Mouse (Mus musculus) left cerebral cortex, adult 11 months (tissue): ENCODE data around the gene Astn1.

ENCODE experiments used
- DNase-seq: peaks from one replicate; pipeline ENCODE4 v3.0.0; 2022; ENCODE audit warnings: low spot score

Gene Astn1

DNA sequence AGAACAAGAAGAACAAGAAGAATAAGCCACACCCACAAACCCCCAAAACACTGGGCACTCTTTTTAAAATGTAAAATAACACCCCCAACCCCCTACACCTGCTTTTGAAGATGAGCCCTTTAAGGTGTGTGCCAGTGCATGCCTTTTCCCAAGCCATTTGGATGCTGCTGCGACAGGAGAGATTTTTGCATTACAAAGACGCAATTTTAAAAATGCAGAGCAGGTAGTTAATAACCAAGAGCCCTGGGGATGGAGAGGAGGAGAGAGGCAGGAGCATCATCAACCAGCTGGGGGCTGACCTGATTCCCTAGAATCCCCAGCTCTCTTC lies at the start of gene Astn1:
Gene Astn1 (plus strand): TSS at position 310 of the 328 bp plus-strand sequence.
- DNase-seq, result no peak

DNA sequence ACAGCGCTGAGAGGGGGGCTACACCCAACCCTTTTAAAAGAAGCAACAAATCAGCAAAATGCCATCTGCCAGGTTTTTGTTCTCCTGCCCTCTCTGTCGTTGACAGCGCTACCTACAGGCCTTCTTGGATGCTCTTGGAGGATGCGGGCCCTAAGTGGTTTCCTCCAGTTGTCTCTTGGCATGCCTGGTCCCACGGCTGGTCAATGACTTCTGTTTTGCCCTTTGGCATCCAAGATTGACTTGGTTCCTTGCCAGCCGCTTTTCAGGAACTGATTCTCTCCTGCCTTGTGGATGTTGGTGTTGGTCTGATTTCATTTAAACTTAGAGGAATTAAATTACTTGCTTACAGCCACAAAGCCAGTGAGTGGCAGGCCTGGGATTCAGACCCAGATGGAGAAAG lies 38.7 kb upstream of the Astn1 start:
- no peak for DNase-seq

DNA sequence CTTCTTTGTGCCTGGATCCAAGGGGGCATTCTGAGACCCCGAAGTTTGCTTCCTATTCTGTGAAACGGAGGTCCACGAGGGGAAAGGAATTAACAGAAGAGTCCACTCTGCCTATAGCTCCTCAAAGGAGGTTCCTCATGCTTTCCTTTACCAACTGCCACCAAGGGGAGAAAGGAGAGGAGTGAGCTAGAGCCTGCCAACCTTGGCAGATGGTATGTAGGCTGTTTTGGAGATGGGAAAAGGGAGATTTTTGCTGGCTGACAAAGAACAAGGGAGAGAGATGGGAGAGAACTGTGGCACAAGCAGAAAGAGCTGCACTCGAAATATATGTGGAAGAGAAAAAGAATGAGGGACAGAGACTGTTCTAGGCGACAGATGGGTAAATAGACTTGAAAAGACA lies 33.9 kb upstream of the Astn1 start:
- DNase-seq, result peak; percentile 52

GRCm38 (mm10) chr1:158328839-158329238 lies 33.2 kb upstream of the Astn1 start:
- DNase-seq, result no peak

DNA sequence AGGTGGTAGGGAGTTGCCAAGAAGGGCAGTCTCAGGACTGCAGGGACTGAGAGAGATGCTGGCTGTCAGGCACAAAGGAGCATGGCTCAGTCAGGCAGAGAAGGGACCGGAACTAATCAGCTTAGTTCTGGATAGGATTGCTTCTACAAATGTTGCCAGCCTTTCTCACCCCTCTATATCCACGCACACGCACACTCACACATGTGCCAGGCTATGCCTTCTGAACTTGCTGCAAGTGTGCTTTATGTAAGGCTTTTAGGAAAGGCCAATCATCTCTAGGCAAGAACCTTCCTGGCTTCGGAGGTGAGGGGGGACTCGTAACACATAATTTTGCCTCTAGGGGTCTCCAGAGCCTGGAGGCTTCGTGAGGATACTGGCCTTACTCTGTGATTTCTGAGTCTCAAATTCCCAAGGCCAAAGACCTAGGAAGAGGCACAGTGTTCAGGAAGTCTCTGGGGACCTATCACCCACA lies 18.8 kb upstream of the Astn1 start:
- DNase-seq, result no peak

DNA sequence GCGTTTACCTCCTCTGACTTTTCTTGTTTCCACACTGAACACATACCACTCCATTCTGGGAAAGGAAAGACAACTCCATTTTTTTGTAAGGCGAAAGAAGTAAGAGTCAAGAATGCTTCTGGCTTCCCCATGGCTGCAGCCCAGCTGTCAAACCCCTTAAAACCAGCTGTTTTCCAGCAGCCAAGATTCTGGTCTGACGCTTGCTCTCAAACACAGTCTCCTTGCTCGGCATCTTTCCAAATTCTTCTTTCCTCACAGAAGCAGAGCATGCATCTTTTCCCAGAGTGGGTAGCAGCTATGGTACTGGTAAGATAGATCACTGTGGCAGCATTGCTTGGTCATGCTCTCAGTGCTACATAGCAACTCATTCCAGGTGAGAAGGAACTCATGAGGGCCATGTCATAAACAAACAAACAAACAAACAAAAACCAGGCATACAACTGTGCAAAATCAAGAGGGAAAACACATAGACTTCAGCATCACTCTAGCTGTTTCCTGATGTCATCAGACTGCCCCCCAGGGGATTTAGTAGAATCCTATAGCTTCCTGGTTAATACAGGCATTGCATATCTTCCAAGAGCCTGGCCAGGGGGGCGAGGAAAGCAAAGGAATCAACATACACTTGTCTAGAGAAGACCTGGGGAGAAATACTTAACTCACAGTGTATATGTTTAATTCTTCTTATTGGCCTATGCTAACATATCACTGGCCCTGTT lies 8.3 kb upstream of the Astn1 start:
- no peak for DNase-seq

DNA sequence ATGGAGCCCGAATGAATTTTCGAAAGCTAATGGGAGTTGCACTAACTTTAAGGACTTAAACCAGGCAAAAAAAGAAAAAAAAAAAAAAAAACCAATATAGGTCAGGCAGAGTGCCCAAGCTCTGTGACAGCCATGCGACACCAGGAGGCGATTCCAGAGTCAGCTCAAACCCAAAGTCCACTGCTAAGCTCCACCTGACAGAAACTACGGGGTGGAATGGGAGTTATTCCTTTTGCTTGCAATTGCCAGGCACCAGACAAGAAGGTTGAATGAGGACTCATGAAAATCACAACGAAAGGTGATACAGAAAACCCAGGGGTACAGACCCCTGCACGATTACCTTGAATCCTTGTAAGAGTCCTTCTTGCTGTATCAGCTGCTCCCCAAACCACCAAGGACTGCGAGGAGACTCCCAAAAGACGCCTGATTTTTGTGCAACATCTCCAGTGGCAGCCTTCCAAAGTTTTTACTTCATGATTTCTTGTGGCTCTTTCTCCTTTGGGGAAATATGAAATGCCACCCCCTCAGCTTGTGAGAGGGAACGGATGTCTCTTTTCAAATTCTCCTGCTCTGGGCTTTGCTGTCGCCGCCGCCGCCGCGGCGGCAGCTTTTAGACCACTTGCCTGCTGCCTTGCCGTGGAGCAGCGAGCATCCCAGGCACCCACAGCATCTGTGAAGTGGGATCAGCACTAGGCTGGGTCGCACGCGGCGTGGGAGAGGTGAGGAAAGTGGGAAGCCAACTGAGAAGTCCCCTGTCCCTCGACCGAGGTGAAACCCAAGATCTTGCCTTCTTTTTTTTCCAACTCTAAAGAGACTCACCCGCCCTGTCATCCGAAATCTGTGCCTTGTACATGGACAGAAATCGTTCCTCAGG lies 6.7 kb upstream of the Astn1 start:
- DNase-seq, result no peak

- DNase-seq, result peak; percentile 93
Observed at GRCm38 (mm10) chr1:158356051-158356461, 6.0 kb upstream of the Astn1 start, which contains the start of gene Brinp2. Gene Brinp2, minus strand, starts transcription at chr1:158356326.

DNA sequence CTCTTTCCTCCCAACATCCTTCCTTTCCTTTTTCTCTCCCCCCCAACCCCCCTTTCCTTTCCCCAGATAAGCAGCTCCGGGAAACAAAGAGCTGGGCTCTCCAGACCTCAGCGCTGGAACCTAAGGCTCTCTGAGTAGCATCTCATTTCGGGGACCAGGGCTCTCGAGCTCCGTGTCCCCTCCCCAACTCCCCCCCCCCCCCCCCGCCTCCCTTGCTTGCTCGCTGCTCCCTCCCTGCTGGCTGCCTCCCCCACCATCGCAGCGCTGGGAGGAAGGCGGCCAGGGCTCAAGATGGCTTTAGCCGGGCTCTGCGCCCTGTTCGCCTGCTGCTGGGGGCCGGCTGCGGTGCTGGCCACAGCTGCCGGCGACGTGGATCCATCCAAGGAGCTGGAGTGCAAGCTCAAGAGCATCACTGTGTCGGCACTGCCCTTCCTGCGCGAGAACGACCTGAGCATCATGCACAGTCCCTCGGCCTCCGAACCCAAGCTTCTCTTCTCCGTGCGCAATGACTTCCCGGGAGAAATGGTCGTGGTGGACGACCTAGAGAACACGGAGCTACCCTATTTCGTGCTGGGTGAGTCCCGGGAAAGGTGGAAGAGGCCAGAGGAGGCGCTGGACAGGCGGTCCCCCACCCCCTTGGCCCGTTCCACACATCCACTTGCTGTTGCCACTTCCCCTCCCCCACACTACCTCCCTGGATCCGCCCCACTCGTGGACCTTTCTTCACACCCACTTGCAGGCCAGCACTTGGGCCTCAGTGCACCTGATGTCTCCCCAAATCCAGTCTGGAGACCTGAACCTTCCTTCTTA lies 424 bp downstream of the Astn1 start:
- DNase-seq, result no peak

DNA sequence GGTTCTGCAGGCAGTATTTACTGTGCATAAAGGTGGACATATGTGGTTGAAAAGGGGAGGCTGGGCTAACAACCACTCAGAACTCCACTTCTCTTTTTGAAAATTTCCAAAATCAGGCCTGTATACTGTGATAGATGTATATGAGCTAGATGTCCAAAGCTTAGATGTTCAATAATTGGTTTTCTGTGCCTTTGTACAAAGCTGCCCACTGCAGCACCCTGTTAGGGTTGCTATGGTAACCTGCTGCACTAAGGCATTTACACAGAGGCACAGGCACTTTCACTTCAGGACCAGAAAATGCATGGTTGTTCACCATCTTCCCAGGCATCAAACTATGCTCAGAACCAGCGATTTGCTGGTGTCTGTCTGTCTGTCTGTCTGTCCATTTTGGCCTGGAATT lies 2.4 kb downstream of the Astn1 start:
- no peak for DNase-seq

DNA sequence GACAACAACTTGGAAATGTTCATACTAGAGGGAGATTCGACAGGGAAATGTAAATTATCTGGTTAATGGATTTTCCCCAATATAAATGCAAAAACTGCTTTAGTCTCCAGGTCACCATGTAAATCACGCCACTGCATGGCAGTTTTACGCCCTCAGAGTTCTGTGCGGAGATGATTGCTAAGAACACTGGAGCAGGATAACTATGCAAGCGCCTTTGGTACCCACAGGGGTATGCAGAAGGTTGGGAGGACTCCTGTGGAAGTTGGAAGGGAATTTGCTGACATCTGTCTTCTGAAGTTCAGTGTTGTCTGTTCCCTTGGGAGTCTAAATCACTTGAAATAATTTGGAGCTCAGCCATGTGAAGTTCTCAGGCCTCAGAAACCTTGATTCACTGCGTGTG lies 20.2 kb downstream of the Astn1 start:
- DNase-seq, result no peak

DNA sequence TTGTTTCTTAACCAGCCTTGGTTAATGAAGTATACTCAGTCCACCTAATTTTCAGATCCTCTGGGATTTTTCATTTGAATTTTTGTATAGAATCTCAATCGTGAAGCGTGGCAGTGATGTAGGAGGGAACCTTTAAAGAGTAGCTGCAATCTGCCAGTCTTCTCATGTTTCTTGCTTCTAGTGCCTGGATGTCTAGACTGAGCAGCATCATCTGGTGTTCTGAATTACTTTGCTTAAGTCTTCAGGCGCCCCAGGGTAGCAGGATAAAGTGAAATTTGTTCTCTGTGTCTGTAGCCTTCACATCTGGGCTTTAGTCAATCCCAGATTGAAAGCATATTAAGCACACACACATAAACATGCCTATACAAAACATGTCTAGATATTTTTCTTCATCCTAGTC lies 21.1 kb downstream of the Astn1 start:
- no peak for DNase-seq

DNA sequence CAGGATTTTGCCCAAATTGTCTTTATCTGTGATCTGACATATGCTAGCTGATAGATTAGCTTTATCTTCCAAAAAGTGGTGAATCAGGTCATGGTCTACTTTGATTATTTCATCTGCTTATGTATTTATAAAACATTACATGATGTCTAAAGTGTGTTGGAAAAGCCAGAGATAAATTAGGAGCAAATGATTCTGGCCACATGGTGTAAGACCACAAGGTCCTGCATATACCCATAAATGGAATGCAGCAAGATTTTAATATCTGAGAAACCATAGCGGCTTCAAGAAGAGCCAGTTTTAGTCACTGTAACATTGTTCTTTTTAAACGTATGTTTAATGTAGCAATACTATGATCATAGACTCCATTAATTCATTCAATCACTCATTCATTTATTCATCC lies 23.2 kb downstream of the Astn1 start:
- no peak for DNase-seq

DNA sequence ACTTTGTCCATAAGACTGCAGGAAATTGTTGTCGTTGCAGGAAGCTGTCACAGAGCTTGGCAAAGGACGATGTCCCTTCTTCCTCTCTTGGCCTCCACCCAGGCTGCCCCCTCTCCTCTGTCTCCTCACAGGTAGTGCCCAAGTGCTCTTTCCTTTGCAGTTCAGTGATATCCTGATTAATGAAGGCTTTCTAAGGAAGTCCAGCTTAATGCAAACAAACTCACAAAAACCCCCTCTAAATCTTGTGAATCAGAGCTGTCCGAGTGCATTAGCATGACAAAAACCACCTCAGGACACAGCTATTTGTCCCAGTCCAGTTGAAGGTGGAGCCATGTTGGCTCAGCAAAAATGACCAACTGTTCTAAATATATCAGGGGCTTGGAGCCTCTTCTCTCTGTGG lies 24.7 kb downstream of the Astn1 start:
- no peak for DNase-seq

GRCm38 (mm10) chr1:158388995-158389394 lies 26.9 kb downstream of the Astn1 start:
- DNase-seq, result no peak

DNA sequence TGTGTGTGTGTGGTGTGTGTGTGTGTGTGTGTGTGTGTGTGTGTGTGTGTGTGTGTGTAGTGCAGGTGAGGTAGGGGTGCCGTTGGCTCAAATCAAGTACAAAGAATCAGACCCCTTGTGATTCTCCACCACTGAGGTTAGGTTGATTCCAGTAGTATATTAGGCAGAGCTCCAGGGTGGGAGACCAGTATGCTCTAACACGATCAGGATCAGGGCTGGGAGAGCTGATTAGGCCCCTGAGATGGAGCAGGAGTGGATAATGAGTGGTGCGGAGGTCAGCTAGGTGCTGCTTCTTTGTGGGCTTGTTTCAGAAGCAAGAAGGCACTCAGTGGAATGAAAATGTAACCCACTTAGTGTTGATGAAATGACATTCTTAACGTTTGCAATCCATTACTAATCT lies 28.6 kb downstream of the Astn1 start:
- no peak for DNase-seq

DNA sequence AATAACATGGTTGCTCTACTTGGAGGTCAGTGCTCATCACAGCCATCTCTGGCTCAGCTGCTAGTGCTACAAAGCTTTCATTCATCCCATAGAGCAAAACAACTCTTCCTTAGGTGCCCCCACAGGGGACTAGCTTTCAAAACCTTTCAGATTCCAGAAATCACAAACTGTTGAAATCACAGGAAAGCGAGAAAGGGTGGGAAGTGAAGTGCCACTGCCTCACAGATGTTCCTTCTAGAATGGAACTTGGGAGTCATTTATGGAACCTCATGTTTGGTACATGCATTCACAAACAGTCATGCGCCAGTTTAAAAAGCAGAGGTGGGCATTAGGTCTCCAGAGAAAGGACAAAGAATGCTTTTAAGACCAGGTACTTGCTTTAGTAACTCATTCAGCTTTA lies 35.0 kb downstream of the Astn1 start:
- DNase-seq, result no peak

DNA sequence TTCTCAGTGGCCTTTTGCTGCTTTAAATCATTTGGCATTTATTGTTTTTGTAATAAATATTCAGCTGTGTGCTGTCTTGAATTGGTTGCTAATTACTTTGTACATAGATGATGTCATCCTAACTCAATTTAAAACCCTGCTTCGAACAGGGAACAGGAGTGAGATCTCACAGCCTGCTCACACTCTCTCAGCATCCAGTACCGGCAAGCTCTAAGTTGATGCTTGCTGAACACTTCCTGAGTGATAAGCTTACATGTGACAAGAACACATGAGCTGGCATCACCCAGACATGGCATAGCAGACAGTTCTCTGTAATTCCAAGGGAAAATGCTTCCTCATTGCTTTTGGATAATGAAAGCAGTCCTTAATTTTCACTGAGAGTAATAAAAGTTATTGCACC lies 38.8 kb downstream of the Astn1 start:
- no peak for DNase-seq

- DNase-seq, result no peak
Observed at GRCm38 (mm10) chr1:158405899-158406769, 44.1 kb downstream of the Astn1 start.

DNA sequence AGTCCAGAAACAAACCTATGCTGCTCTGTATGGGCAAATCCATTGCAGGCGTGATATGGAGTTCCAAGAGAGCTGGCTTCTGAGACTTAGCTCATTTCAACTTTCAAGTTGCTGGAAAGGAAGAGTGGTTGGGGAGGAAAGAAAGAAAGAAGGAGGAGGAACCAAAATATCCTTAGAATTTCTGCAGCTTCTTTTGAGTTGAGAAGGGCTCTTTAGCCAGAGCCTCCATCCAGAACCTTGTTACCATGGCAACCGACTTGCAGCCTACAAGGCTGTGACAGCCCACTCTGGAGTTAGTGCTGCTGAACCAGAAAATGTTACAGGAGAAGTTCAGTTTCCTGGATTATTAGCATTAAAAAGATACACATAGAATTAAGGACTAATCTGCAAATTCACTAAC lies 46.1 kb downstream of the Astn1 start:
- DNase-seq, result peak; percentile 57

DNA sequence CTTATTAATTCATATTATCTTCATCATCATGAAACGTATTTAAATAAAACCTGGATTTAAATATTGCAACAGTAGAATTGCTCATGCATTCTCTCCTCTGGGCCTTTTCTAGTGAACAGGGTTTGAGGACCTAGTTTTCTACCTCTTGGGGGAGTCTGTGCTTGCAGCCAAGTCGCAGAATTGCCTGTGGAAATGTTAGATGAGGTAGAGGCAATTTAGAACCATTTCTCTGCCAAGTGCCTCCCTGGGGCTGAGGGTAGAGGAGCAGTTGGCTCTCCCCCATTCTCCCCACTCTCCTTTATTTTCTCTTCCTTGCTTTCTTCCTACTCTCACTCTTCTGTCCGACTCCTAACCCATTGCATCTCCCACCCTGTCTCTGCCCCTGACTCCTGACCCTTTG lies 49.1 kb downstream of the Astn1 start:
- DNase-seq, result no peak

DNA sequence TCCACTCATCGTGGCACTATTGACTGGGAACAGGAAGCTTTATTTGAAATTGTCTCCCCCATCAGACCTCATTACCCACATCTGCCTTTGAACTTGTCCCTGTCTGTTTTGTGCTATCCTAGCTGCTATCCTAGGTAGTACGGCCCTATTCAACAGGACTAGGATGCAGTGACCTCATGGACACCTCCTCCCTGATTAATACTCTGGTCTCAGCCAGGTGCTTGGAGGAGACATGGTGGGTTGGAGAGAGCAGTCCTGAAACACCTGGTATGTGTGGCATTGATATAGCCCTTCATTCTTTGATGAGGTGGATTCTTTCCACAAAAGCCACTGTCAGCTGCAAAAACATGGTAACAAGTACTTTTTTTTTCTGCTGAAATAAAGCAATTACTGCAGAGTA lies 52.1 kb downstream of the Astn1 start:
- no peak for DNase-seq
